Mouse (Mus musculus) Muller cell, postnatal 12 days (primary cell): ENCODE measurements at regions not wholly inside any gene's neighbourhood (a gene's known extent, or its start where the extent isn't known, plus 50 kb on each side); places are given as distances from the start of the nearest gene placed in this dataset.
A peak's percentile ranks its signal among the peaks of the same experiment; 100 is the strongest.

ENCODE experiments used
- DNase-seq: peaks from one replicate; pipeline ENCODE4 v3.0.0-alpha.2; 2015; ENCODE audit errors: inconsistent ontology term

DNA sequence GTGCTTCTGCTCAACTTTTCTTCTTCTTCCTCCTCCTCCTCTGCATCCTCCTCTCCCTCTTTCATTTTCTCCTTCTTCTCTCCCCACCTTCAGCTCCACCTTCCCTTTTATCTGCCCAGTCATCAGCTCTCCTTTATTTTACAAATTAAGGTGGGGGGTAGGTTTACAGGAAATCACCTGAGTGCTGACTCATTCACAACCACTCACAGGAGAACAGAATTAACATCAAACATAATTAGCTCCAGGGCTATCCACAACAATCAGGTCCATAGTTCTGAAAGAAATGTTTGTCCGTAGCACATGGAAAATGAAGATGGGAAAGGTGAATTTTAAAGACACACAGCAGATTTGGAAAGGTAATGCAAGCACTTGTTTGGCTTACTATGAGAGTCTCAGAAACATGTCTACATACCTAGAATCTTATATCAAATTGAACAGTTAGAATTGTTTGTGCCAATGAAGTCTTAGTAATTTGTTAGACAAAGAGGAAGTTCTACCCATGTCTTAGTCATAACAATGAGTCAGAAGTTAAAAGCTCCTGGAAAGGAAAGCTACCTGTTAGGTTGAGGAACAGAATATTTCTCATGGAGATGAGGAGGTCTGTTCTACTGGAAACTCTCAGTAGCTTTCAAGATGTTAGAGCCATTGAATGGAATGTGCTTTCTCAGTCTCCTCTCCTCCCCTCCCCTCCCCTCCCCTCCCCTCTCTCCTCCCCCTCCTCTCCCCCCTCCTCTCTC is 108.8 kb upstream of the Tgfbr2 start:
- no peak for DNase-seq

DNA sequence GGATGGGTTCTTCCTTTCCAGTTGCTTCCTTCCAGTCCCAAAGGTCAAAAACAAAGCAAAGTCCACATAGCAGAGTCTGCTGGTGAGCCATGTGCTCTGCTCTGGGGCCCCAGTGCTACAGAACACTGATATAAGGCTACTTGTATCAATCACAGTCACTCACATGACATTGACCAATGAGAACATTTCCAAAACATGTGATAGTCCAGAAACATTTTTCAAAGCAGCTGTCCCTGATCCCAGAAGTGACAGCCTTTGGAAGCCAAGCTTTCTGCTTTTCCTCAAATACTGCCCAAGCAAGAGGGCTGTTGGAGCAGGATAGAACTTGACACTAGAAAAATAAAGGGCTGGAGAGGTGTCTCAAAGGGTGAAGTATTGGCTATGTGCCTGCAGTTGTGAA is 106.5 kb upstream of the Tgfbr2 start:
- no peak for DNase-seq

DNA sequence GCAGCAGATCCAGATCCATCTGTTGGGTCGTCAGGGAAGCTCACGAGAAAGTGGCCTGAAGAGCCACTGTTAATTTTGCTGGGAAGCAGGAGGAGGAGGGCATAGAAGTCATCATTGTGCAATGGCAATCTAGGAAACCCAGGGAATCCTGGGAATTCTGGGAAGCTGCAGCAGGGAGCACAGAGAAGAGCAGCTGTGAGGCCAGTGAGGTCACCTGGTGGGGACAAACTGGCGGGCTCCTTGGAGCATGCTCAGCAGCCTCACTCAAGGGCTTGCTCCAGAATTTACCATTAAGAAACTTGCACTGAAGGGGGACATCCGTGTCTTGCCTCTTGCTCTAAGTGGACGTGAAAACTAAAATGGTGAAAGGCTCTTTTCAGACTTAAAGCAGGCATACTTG is 105.0 kb upstream of the Tgfbr2 start:
- DNase-seq: no peak

- no peak for DNase-seq
Measured at GRCm38 (mm10) chr9:116278862-116279261, 103.7 kb upstream of the Tgfbr2 start.

GRCm38 (mm10) chr9:116277736-116278135 is 102.6 kb upstream of the Tgfbr2 start:
- DNase-seq: no peak

DNA sequence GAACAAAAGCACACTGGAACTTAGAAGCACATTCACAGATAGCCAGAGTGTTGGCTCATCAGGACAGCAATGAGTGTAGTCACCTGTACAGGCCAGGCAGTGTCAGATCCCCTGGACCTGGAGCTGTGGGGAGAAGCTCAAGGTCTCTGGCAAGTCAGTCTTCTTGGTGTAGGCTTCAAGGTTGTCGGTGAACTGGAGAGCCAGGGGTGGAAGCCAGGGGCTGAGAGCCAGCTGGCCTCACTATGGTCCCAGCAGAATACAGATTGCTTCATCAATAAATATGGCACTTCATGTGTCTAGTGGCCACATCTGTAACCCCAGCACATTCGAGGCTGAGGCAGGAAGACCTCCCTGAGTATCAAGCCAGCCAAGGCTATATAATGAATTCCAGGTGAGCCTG is 101.0 kb upstream of the Tgfbr2 start:
- no peak for DNase-seq

GRCm38 (mm10) chr9:116272446-116272845 is 97.3 kb upstream of the Tgfbr2 start:
- no peak for DNase-seq

GRCm38 (mm10) chr9:116270417-116270828 is 95.3 kb upstream of the Tgfbr2 start:
- no peak for DNase-seq

- peak; percentile 68 for DNase-seq
Measured at GRCm38 (mm10) chr9:116267411-116267810, 92.3 kb upstream of the Tgfbr2 start.

DNA sequence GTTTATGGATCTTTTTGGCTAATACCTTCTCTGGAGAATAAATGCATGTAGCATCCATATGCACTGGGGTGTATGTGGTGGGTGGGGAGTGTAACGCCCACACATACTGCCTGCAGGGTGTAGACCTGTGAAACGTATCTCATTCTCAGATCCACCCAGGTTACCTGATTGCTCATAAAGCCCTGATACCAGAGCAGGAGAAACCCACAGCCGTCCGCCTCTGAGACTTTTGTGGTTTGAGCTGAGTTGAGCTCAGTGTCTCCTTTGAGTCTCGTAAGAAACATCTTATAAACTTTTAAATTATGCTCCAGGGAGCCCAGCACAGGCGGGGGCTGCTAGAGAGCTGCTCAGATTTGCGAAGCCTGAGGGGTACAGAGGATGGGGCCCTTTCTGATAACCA is 88.7 kb upstream of the Tgfbr2 start:
- DNase-seq: no peak

GRCm38 (mm10) chr9:116259569-116259968 is 84.4 kb upstream of the Tgfbr2 start:
- DNase-seq: peak; percentile 19

DNA sequence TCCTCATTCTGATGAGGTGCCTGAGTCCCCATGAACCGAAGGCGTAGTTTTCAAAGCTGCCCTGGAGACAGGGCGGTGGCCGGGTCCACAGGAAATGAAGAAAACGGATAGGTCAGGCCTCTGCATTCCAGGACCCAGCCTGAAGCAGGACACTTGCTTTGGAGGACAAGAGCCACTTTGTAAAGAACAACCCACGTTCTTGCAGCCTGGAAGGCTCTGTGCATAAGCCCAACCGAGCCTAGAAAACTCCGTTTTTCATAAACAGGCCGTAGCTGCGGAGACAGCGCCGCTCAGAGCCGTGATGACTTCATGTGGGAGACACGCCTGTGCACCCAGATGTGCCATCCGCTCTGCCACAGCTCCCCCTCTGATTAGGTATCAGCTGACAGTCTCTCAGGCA is 78.4 kb upstream of the Tgfbr2 start:
- no peak for DNase-seq

DNA sequence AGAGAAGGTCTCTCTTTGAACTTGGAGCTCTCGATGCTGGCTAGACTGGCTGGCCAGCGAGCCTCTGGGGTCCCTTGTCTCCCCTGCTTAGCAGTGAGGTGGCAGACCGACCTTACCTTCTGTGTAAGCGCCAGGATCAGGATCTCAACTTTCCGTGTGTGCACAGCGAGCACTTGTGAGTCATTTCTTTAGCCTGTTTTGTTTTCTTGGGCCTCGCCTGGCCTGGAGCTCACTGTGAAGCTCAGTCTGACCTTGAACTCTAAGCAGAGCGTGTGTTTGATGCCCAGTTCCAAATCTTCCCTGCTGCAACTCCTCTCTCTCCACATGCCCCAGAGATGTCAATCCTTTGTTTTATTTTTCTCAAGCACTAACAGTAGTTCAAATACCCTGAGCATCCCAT is 77.6 kb upstream of the Tgfbr2 start:
- no peak for DNase-seq

DNA sequence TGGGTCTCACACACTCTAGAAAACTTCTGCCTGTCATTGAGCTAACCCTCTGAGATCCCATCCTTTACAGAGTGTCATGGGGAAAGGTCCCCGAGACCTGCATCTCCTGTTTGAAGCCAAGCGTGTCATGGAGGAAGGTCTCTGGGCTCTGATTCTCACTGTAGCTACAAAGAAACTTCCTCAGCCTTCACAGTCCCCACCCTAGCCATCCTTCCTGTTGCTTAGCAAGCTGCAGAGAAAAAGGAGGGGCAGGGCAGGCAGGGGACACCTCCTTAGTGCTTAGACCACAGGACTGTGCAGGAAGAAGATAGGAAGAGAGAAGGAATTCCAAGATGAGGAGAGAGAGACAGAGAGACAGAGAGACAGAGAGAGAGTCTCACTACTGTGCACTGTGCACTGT is 74.6 kb upstream of the Tgfbr2 start:
- DNase-seq: no peak

DNA sequence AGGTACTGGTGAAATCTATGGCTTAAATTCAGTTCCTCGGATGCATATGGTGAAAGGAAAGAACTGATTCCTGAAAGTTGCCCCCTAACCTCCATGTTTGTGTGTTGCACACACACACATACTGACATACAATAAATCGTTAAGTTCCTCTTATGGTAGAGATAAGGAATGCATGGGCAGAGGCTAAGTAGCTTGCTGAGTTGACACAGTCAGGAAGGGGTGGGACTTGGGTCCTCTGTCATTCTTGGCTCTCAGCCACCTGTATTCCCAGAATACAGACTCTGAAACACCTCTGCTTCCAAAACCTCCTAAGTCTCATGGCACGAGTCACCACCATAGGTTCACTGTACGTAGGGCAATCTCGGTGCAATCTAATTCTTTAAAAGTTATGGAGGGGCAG is 70.0 kb upstream of the Tgfbr2 start:
- no peak for DNase-seq

GRCm38 (mm10) chr9:116244619-116244899 is 69.4 kb upstream of the Tgfbr2 start:
- DNase-seq: no peak

GRCm38 (mm10) chr9:116243775-116244618 is 68.8 kb upstream of the Tgfbr2 start:
- DNase-seq: no peak

- no peak for DNase-seq
Measured at GRCm38 (mm10) chr9:116241933-116242526, 66.9 kb upstream of the Tgfbr2 start.

DNA sequence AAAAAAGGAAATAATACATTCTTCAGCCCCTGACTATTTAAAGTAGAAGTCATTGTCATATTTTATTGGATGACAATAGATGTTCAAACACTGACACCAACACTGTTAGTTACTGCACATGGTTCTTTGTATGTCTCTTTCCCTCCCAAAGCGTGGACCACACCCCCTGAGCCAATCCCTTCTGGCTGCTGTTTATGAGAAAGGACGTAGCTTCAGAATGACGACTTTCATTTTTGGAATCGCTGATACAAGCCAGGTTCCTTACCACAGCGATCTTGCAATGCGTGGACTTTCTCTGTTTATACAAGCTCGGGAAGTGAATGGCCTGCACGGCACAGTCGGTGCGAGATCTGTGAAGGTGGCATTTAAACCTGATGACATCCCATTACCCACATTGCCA is 66.1 kb upstream of the Tgfbr2 start:
- DNase-seq: no peak

GRCm38 (mm10) chr9:116236836-116237235 is 61.7 kb upstream of the Tgfbr2 start:
- DNase-seq: no peak

- no peak for DNase-seq
Measured at GRCm38 (mm10) chr9:116234170-116234569, 59.0 kb upstream of the Tgfbr2 start.

DNA sequence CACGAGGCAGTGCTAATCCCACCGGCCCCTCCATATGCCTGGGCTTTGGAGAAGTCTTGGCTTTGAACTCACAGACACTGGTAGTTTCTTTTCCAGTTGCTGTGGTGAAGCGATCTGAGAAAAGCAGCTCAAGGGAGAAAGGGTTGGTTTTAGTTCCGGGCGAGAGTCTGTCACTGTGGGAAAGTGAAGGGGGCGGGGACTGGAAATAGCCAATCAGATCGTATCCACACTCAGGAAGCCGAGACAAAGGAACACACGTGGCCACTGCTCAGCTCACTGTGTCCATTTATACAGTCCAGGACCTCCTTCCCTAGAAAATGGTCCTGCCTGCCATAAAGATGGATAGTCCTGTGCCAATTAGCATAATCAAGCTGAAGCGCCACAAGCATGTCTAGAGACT is 57.2 kb upstream of the Tgfbr2 start:
- no peak for DNase-seq
